Mouse (Mus musculus) Muller cell, postnatal 12 days (primary cell): ENCODE measurements around the gene Ttc38.

Source experiments
- DNase-seq: peaks from one replicate; pipeline ENCODE4 v3.0.0-alpha.2; 2015; ENCODE audit errors: inconsistent ontology term

Gene Ttc38

DNA sequence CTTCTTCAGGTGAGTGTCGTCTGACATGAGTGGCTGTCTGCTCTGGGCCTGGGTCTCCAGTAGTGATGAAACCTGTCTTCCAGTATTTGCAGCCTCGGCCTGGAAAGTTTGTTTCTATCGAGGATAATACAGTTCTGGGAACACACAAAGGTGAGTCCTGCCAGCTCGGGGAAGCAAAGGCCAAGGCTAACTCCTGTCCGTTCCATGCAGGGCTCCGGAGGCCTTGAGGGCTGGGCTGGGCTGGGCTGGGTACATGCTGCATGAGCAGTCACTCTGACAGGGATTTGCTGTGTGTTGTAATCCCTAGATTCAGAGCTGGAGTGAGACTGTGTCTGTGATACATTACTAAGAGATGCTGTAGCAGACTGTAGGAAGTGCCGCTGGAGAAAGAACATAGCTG is 61.8 kb downstream of the Ttc38 start:
- DNase-seq, result no peak

GRCm38 (mm10) chr15:85896284-85896683 is 64.2 kb downstream of the Ttc38 start:
- DNase-seq, result peak; percentile 50

DNA sequence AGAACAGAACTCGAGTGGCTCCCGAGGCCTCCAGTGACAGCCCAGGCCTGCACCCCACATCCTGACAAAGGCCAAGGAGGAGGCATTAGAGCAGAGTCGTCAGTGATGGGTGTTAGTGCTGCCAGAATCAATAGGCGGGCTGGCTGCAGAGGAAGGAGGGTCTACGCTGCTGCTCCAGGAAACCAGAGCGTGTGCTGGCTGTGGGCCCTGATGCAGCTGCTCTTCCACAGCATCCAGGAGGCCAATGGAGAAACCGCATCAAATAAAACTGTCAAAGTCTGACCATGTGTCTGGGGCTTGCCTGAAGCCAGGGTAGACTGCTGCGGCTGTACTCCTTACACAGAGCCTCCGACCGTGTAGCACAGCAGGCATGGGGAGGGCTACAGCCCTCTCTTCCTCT is 65.0 kb downstream of the Ttc38 start:
- no peak for DNase-seq

GRCm38 (mm10) chr15:85899396-85899795 is 67.3 kb downstream of the Ttc38 start:
- peak; percentile 56 for DNase-seq

GRCm38 (mm10) chr15:85900318-85900717 is 68.2 kb downstream of the Ttc38 start:
- no peak for DNase-seq

- DNase-seq, result no peak
These were observed 68.7 kb downstream of the Ttc38 start for GRCm38 (mm10) chr15:85900801-85901200.

DNA sequence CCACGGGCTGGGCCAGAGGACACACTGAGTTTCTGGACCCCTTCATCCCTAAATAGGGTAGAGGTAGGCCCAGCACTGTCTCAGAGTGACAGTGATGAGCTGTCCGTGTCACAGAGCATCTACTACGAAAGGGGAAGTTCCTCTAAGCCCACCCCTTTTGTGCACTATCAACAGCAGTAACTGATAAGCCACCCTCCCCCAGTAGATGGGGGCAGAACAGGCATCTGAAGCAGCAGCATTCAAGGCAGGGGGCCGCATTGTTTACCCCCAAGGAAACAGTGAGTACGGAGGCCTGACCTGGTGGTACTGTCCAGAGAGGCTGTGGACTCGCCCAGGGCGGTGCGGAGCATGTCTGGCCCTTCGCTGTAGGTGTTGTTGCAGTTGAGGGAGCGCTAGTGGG is 70.4 kb downstream of the Ttc38 start:
- DNase-seq, result no peak

- no peak for DNase-seq
These were observed 71.7 kb downstream of the Ttc38 start for GRCm38 (mm10) chr15:85903826-85904225.
